Mouse (Mus musculus): ENCODE measurements around the gene Gdpd2. TPM values are rescaled to one million over a fixed set of nuclear protein-coding genes. Genes with fewer than 3 reads are reported as not detected.

Gene Gdpd2
- not detected for polyA plus RNA-seq (2017; shearing (Covaris generic))

GRCm38 (mm10) chrX:100729665-100730188 lies at the start of gene Gdpd2:
TSS of gene Gdpd2 (plus strand) at chrX:100729873.

DNA sequence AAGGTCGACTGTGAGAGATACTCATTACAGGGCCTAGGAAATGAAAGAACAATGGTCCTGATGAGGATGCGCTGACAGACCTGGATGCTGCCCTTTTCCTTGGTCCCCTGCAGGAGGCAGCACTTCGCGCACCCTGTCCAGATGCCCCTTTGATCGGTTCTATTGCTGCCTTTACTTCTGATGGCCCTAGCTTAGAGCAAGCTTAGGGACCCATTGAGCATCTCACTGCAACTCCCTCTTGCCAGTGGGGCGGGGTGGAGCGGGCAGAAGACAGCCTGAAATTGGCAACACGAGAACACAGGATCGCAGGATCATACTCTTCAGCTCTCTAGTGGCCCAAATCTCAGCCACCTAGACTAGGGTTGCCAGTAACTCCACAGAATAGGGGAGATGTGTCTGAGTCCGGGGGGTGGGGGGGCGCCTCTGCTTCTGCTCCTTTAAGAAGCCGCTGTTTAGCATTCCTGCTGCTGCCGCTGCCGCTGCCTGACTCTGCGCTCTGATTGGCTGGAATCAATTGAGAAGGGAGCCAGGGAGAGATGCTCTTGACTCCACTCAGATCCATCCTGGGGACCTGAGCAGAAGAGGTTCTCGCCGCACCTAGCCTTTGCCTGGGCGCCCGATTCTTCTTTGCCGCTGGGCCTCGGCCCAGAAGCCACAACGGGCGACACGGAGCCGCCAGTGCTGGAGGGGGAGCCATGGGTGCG lies 37.7 kb downstream of the Gdpd2 start, which contains the start of gene Dlg3:
Gene Dlg3, plus strand, starts transcription at position 542 of the 704 bp plus-strand sequence.

Other genes starting within 250 kb of the Gdpd2 start
- 33.2 TPM for gene Igbp1, start 235.6 kb upstream of the Gdpd2 start, polyA plus RNA-seq (2017; shearing (Covaris generic))
- gene Dgat2l6, start 205.0 kb upstream of the Gdpd2 start, polyA plus RNA-seq (2017; shearing (Covaris generic)), result 0.05 TPM
- gene Awat1, start 157.6 kb upstream of the Gdpd2 start, polyA plus RNA-seq (2017; shearing (Covaris generic)), result not detected
- gene P2ry4, start 135.0 kb upstream of the Gdpd2 start, polyA plus RNA-seq (2017; shearing (Covaris generic)), result not detected
- gene Arr3, start 124.4 kb upstream of the Gdpd2 start, polyA plus RNA-seq (2017; shearing (Covaris generic)), result not detected
- 0.77 TPM for gene Kif4, start 104.1 kb upstream of the Gdpd2 start, polyA plus RNA-seq (2017; shearing (Covaris generic))
- gene Pdzd11, start 103.3 kb upstream of the Gdpd2 start, polyA plus RNA-seq (2017; shearing (Covaris generic)), result 47.5 TPM
- 13.1 TPM for gene Dlg3, start 37.8 kb downstream of the Gdpd2 start, polyA plus RNA-seq (2017; shearing (Covaris generic))